Mouse (Mus musculus) megakaryocyte-erythroid progenitor cell, adult 5 weeks (primary cell): Measurements from ENCODE around the gene Apoh. TPM values are rescaled to one million over a fixed set of nuclear protein-coding genes. Genes with fewer than 3 reads are reported as not detected.

ENCODE experiments used
- polyA plus RNA-seq: library from polyadenylated mRNA; stranded (reverse); fragments of >175 nt; gene quantifications from 2 replicates; pipeline ENCODE4 v1.2.3, GENCODE M21; 2012

Gene Apoh
- not detected in 2 replicates for polyA plus RNA-seq

GRCm38 (mm10) chr11:108342781-108343768 lies at the start of gene Apoh:
TSS of gene Apoh (plus strand) at chr11:108343354.

GRCm38 (mm10) chr11:108343789-108344462 lies 772 bp downstream of the Apoh start, which contains the start of gene Prkca:
TSS of gene Prkca (minus strand) at chr11:108343928.

GRCm38 (mm10) chr11:108424889-108425591 lies 81.9 kb downstream of the Apoh start, which contains the start of gene Cep112:
TSS of gene Cep112 (plus strand) at chr11:108425192.

Other genes starting within 250 kb of the Apoh start
- 2.2 and 3.5 TPM in 2 replicates for gene Prkca, start 574 bp downstream of the Apoh start, polyA plus RNA-seq
- gene Cep112, start 81.8 kb downstream of the Apoh start, polyA plus RNA-seq: 0.05 and 0.17 TPM in 2 replicates